Mouse (Mus musculus) megakaryocyte, embryonic 14.5 days (primary cell): Measurements from ENCODE around the gene Fgf2.

Experiments
- FLI1 ChIP-seq: IDR thresholded peaks from 2 replicates; pipeline ENCODE4 v1.6.1; 2012; ENCODE audit warnings: low read length, inconsistent platforms, mixed read lengths
- GATA1 ChIP-seq: IDR thresholded peaks from 3 replicates; pipeline ENCODE4 v1.6.1; 2012; ENCODE audit warnings: mixed read lengths, low read length, inconsistent platforms, borderline replicate concordance

- TF ChIP-seq GATA1 (no peak), FLI1 (no peak)
Measured at GRCm38 (mm10) chr3:37407598-37407997, 59.5 kb downstream of the Fgf2 start.
